Mouse (Mus musculus) heart, adult 9 months (tissue): Measurements from ENCODE around the gene Ring1.
A peak's percentile ranks its signal among the peaks of the same experiment; 100 is the strongest.
"Not testable (repeated sequence)": the region's sequence is repeated elsewhere in the genome, so short reads cannot be mapped to it uniquely, and the experiment has no call there.

Experiments
- DNase-seq, 2 experiments: peaks; one replicate each; pipeline ENCODE4 v3.0.0; 2022; ENCODE audit warnings: low spot score in 2 of 2

Ring1 gene

GRCm38 (mm10) chr17:33994959-33995358, 29.5 kb downstream of the Ring1 start:
- no peak for DNase-seq

- DNase-seq, result peak in 1 of 2 experiments; percentile 36
These were observed 32.5 kb downstream of the Ring1 start for GRCm38 (mm10) chr17:33991788-33992664.

- not testable (repeated sequence) for DNase-seq
These were observed 42.3 kb downstream of the Ring1 start for GRCm38 (mm10) chr17:33982136-33982535.

- DNase-seq, result peak; percentile 93
These were observed 43.1 kb downstream of the Ring1 start for GRCm38 (mm10) chr17:33981192-33981909.

GRCm38 (mm10) chr17:33980181-33981035, 44.1 kb downstream of the Ring1 start:
- DNase-seq, result no peak

- no peak for DNase-seq
These were observed 44.9 kb downstream of the Ring1 start for GRCm38 (mm10) chr17:33979512-33980050.

GRCm38 (mm10) chr17:33978631-33979031, 45.8 kb downstream of the Ring1 start:
- DNase-seq, result peak; percentile 89 to 95

GRCm38 (mm10) chr17:33977861-33978557, 46.5 kb downstream of the Ring1 start:
- DNase-seq, result no peak

GRCm38 (mm10) chr17:33973572-33973971, 50.9 kb downstream of the Ring1 start:
- DNase-seq, result no peak

- no peak for DNase-seq
These were observed 51.8 kb downstream of the Ring1 start for GRCm38 (mm10) chr17:33972691-33973090.
